Mouse (Mus musculus) cortical plate, adult 2 months (tissue): Measurements from ENCODE around the gene Tex261. TPM values are rescaled to one million over a fixed set of nuclear protein-coding genes. Genes with fewer than 3 reads are reported as not detected.

ENCODE experiments used
- H3K27ac ChIP-seq: fragments of 200-500 bp; 2 replicates; pipeline ENCODE4 v1.5.1; 2012; ENCODE audit warnings: low read length, control low read depth, inconsistent platforms; ENCODE audit not compliant: insufficient read depth
- H3K4me1 ChIP-seq: fragments of 200-500 bp; 2 replicates; pipeline ENCODE4 v1.6.1; 2011; ENCODE audit warnings: low read length; ENCODE audit not compliant: control insufficient read depth, insufficient read depth
- H3K4me3 ChIP-seq: fragments of 200-500 bp; 2 replicates; pipeline ENCODE4 v1.5.1; 2011; ENCODE audit warnings: mild to moderate bottlenecking, low read length, control low read depth; ENCODE audit not compliant: insufficient read depth
- CTCF ChIP-seq: fragments of 200-500 bp; IDR thresholded peaks from 2 replicates; pipeline ENCODE4 v1.5.1; 2011; ENCODE audit warnings: mild to moderate bottlenecking, control low read depth, low read length; ENCODE audit not compliant: insufficient read depth; ENCODE audit errors: extremely low read depth
- POLR2A ChIP-seq: fragments of 200-500 bp; IDR thresholded peaks from 2 replicates; pipeline ENCODE4 v1.6.1; 2011; ENCODE audit warnings: mild to moderate bottlenecking, low read length, control low read depth; ENCODE audit not compliant: insufficient read depth; ENCODE audit errors: extremely low read depth
- polyA plus RNA-seq: library from polyadenylated mRNA; depleted of rRNA; stranded (reverse); fragments of >200 nt; gene quantifications from 2 replicates; pipeline ENCODE4 v1.2.3, GENCODE M21; 2012; rRNA removed

Tex261 gene
- 39.8 and 41.4 TPM in 2 replicates for polyA plus RNA-seq

DNA sequence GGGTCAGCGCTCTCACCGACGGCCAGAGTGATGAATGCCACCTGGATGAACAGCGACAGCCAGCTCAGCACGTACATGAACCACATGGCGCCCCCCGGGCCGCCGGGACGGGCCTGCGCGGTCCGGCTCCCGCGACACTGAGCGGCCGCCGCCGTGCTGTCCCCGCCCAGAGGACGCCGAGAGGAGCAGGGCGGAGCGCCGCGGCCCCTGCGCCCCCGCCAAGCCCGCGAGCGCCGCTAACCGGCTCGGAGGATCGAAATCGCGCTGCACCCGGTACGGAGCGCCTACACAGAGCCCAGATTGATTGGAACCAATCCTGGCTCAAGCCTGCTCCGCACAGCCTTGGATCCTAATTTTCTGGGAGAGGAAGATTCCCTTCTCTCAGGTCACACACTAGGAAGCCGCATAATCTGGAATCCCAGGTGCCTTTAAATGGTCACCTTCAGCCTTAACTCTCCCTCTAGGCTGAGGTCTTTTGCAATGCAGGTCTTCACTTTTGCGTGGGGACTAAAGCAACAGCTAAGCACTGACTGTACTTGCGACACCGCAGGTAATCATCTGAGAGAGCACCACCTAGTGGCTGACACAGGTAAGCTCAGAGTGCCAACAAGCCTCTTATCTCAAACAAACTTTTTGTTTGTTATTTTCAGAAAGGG is at the start of gene Tex261:
Gene Tex261 (minus strand): TSS at position 176 of the 656 bp plus-strand sequence.
- Histone ChIP-seq H3K4me1 (peaks cover 6% of the 10 kb centered on the region), H3K4me3 (peak within 1 kb of the TSS; percentile 78), H3K27ac (peak within 1 kb of the TSS; percentile 57)
- TF ChIP-seq CTCF (peak; percentile 83), POLR2A (peak; percentile 56; the same call in 1 of the 2 replicates)

GRCm38 (mm10) chr6:83821856-83822255 is 46.2 kb upstream of the Tex261 start:
- Histone ChIP-seq H3K27ac (no peak overlapping the region), H3K4me3 (no peak overlapping the region), H3K4me1 (no peaks in the 10 kb centered on the region; the same call in 1 of the 2 replicates)
- TF ChIP-seq CTCF (no peak), POLR2A (no peak)

GRCm38 (mm10) chr6:83820727-83821515 is 45.3 kb upstream of the Tex261 start:
- Histone ChIP-seq H3K27ac (no peak overlapping the region), H3K4me1 (no peaks in the 10 kb centered on the region; the same call in 1 of the 2 replicates), H3K4me3 (no peak overlapping the region)
- TF ChIP-seq POLR2A (no peak), CTCF (no peak)

DNA sequence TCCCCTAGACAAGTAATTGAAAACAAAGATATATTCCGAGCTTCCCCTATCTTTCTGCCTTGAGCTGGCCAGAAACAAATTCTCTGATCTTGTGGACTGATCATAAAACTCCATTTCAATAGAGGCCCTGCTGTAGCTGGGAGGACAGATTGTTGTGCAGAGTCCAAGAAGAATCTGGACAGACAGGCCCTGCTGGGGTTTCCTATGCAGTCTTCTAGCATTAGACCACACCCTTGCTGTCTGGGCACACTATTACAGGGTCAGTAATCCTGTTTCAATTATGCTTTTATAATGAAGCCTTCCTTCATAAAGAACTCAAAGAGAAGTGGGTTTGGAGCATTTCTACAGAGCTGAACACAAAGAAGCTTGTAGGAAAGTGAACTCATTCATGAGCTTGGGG is 43.4 kb upstream of the Tex261 start:
- no peak overlapping the region for H3K4me3 ChIP-seq
- TF ChIP-seq POLR2A: no peak
- no peak for TF ChIP-seq CTCF
- no peaks in the 10 kb centered on the region; the same call in 1 of the 2 replicates for H3K4me1 ChIP-seq
- no peak overlapping the region for H3K27ac ChIP-seq

DNA sequence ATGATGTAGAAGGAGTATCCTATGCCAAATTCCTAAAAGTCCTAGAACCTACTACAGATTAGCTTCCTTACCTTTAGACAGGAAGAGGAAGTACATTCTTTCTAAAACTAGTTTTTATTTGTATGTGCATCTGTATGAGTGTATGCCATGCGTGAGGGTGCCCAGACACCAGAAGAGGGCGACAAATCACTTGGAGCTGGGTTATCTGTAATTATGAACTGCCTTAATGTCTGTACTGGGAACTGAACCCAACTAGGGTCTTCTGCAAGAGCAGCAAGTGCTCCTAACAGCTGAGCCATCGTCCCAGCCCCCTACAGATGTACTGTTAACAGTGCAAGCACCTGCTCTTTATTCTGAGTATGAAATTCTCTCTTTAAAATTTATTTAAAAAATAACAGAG is 40.2 kb upstream of the Tex261 start:
- TF ChIP-seq CTCF (no peak), POLR2A (no peak)
- Histone ChIP-seq H3K4me1 (no peaks in the 10 kb centered on the region; the same call in 1 of the 2 replicates), H3K27ac (no peak overlapping the region), H3K4me3 (no peak overlapping the region)

DNA sequence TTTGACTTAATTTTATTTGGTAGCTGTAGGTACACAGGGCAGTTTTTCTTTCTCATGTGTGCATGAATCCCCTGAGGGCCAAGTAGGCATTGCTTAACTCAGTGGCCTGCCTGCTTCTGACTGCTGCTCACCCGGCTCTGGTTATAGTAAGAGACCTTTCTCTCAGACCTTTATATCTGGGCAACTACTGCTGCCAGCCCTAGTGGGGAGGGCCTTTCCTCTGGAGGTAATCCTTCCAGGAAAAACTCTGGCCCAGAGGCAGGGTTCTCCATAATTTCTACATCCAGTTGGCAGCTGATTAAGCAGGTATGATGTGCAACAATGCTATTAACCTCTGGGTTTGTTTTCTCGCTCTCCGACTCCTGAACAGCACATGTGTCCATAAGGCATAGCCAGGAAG is 27.2 kb upstream of the Tex261 start:
- H3K4me1 ChIP-seq: no peaks in the 10 kb centered on the region
- H3K4me3 ChIP-seq: no peak overlapping the region
- no peak overlapping the region for H3K27ac ChIP-seq
- TF ChIP-seq CTCF: no peak
- TF ChIP-seq POLR2A: no peak

GRCm38 (mm10) chr6:83802033-83802432 is 26.4 kb upstream of the Tex261 start:
- H3K4me1 ChIP-seq: no peaks in the 10 kb centered on the region
- no peak overlapping the region for H3K4me3 ChIP-seq
- TF ChIP-seq CTCF (no peak), POLR2A (no peak)
- H3K27ac ChIP-seq: no peak overlapping the region

GRCm38 (mm10) chr6:83796686-83797085 is 21.1 kb upstream of the Tex261 start:
- no peak overlapping the region for H3K4me3 ChIP-seq
- H3K27ac ChIP-seq: no peak overlapping the region
- peaks cover 3% of the 10 kb centered on the region; the same call in 1 of the 2 replicates for H3K4me1 ChIP-seq
- TF ChIP-seq CTCF: no peak
- TF ChIP-seq POLR2A: no peak

GRCm38 (mm10) chr6:83795492-83795900 is 19.9 kb upstream of the Tex261 start:
- Histone ChIP-seq H3K4me3 (peak overlapping the region; percentile 62), H3K4me1 (peaks cover 3% of the 10 kb centered on the region; the same call in 1 of the 2 replicates), H3K27ac (peak overlapping the region; percentile 77)
- TF ChIP-seq CTCF (no peak), POLR2A (0 out of 2 replicates have a peak, but pooled peaks have one; percentile 19)

DNA sequence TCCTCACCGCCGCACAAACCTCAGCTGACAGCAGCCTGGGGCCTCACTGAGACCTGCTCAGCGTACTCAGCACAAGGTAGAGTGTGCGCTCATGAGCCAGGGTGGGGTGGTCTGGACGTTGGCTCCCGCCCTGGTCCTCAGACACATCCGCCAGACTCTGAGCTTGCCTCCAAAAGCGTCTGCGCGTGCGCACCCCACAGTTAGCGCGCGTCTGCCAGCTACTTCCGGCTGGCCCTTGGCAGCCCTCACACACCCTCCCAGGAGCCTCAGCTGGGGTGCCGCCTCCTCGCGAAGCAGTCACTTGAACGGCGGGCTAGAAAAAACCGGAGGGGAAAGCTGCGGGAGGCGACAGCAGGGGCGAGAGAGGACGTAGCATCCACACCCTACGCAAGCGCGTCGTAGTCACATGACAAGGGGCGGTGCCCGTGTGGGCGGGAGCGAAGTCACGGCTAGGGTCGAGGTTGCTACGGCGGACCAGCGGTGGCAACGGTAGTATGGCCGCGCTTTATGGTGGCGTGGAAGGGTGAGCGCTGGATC is 19.2 kb upstream of the Tex261 start, which contains the start of gene Nagk:
Gene Nagk (plus strand): TSS at position 223 of the 537 bp plus-strand sequence.
- peak within 1 kb of the TSS; percentile 77 for H3K27ac ChIP-seq
- TF ChIP-seq POLR2A (peak; percentile 84; the same call in 1 of the 2 replicates), CTCF (no peak)
- H3K4me1 ChIP-seq: peaks cover 3% of the 10 kb centered on the region; the same call in 1 of the 2 replicates
- H3K4me3 ChIP-seq: peak within 1 kb of the TSS; percentile 62
